Mouse (Mus musculus) ES-E14 (cell line): ENCODE measurements around the gene Nfasc. TPM values are rescaled to one million over a fixed set of nuclear protein-coding genes. Genes with fewer than 3 reads are reported as not detected.
A peak's percentile ranks its signal among the peaks of the same experiment; 100 is the strongest.

Experiments
- DNase-seq: peaks from one replicate; pipeline ENCODE4 v3.0.0-alpha.2; 2013; ENCODE audit warnings: low read depth, low spot score
- H3K27ac ChIP-seq: 2 replicates; pipeline ENCODE4 v1.5.1; 2012; ENCODE audit warnings: low read depth, mild to moderate bottlenecking, low read length, moderate library complexity, mixed read lengths; ENCODE audit not compliant: poor library complexity, insufficient read depth, severe bottlenecking
- H3K36me3 ChIP-seq: 2 replicates; pipeline ENCODE4 v1.6.1; 2012; ENCODE audit warnings: mild to moderate bottlenecking, low read length, moderate library complexity, mixed read lengths; ENCODE audit not compliant: control insufficient read depth, poor library complexity, insufficient read depth, severe bottlenecking
- H3K4me1 ChIP-seq, 2 experiments: fragments of 150-350 bp in 1 of 2; sonication (generic) in 1 of 2; 2 replicates each; pipeline ENCODE4 v1.6.1; 2012; ENCODE audit warnings: low read length in 2 of 2, mild to moderate bottlenecking in 1 of 2, mixed read lengths in 1 of 2; ENCODE audit not compliant: control insufficient read depth in 2 of 2, insufficient read depth in 2 of 2, poor library complexity in 1 of 2
- H3K4me3 ChIP-seq, 2 experiments: fragments of 150-350 bp in 1 of 2; sonication (generic) in 1 of 2; 2 replicates each; pipeline ENCODE4 v1.5.1; 2012; ENCODE audit warnings: low read length in 2 of 2, low read depth in 1 of 2, mild to moderate bottlenecking in 1 of 2, mixed read lengths in 1 of 2; ENCODE audit not compliant: insufficient read depth in 1 of 2, poor library complexity in 1 of 2, severe bottlenecking in 1 of 2
- H3K9ac ChIP-seq: 2 replicates; pipeline ENCODE4 v1.6.1; 2012; ENCODE audit warnings: low read depth, mild to moderate bottlenecking, low read length, mixed read lengths; ENCODE audit not compliant: poor library complexity, insufficient read depth, severe bottlenecking
- H3K9me3 ChIP-seq: fragments of 150-350 bp; sonication (generic); 2 replicates; pipeline ENCODE4 v1.6.1; 2012; ENCODE audit warnings: low read depth, mild to moderate bottlenecking, low read length; ENCODE audit not compliant: control insufficient read depth, insufficient read depth
- CHD2 ChIP-seq: IDR thresholded peaks from 2 replicates; pipeline ENCODE4 v1.6.1; 2014; ENCODE audit warnings: mild to moderate bottlenecking, low read depth, low read length, inconsistent platforms
- HCFC1 ChIP-seq: IDR thresholded peaks from 2 replicates; pipeline ENCODE4 v1.6.1; 2012; ENCODE audit warnings: low read length, inconsistent platforms, borderline replicate concordance; ENCODE audit not compliant: insufficient read depth
- MAFK ChIP-seq: IDR thresholded peaks from 2 replicates; pipeline ENCODE4 v1.6.1; 2014; ENCODE audit warnings: mild to moderate bottlenecking, low read depth, low read length, inconsistent platforms; ENCODE audit not compliant: insufficient read depth
- ZC3H11A ChIP-seq: IDR thresholded peaks from 2 replicates; pipeline ENCODE4 v1.6.1; 2012; ENCODE audit warnings: low read depth, mild to moderate bottlenecking, inconsistent platforms, low read length, borderline replicate concordance
- ZNF384 ChIP-seq: IDR thresholded peaks from 2 replicates; pipeline ENCODE4 v1.6.1; 2012; ENCODE audit warnings: low read depth, low read length, inconsistent platforms
- in situ Hi-C, 2 experiments: fragments of 600-800 bp; cut with MboI; formaldehyde crosslinking; loops; one replicate each; pipeline ENCODE4 v1.15.1; 2025; ENCODE audit warnings: low sequenced_read_pairs in 2 of 2, inconsistent platforms in 1 of 2; ENCODE audit not compliant: unreplicated experiment in 2 of 2
- total RNA-seq: library from RNA; depleted of rRNA; stranded (reverse); fragments of 300-350 nt; gene quantifications from 2 replicates; pipeline ENCODE4 v1.2.3, GENCODE M21; 2012

Nfasc gene
- total RNA-seq, 1 experiment = 8.9 TPM

DNA sequence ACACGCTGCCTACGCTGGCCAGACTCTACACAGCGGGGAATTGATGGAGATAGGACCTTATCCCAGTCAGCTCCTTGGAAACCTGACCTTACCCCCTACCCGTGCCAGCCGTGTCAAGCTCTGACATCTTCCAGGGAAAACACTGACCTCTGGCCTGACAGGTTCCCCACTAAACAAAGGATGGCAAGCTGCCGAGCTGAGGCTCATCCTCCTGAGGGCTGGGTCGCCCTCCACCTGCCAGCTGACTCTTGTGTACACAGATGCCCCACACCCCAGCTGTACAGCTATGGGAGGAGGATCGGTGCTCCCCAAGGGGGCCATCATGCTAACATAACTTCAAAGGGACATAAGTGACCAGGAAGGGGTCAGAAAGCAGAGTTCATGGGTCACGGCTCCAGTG lies 47.6 kb downstream of the Nfasc start:
- in situ Hi-C loops = no loop called here
- Histone ChIP-seq H3K4me3 (no peak overlapping the region), H3K9ac (no peak overlapping the region), H3K4me1 (no peaks in the 10 kb centered on the region), H3K9me3 (no peaks in the 10 kb centered on the region), H3K36me3 (no peaks in the 10 kb centered on the region), H3K27ac (no peak overlapping the region)
- DNase-seq = no peak
- TF ChIP-seq CHD2 (no peak), ZNF384 (no peak), ZC3H11A (no peak), HCFC1 (no peak), MAFK (no peak)

DNA sequence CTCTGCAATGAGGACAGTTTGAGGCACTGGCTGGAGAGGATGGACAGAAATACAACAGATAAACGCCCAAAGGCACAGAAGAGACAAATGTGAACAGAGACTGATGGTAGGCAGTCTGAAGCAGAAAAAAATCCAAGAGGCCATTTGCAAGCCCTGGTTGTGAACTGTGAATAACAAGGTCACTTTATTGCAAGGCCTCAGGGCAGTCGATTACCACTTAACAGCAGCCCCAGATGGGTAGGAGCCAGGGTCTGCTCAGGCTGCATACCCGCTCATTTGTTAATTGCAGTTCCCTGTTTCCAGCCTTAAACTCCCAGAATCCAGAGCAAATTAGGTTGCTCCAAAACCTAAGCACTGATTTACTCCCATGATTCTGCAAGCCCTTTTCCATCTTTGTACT lies 52.4 kb downstream of the Nfasc start:
- DNase-seq = no peak
- in situ Hi-C loops = no loop called here
- H3K9ac ChIP-seq = no peak overlapping the region
- H3K4me1 ChIP-seq = no peaks in the 10 kb centered on the region
- H3K36me3 ChIP-seq = no peaks in the 10 kb centered on the region
- no peak overlapping the region for H3K27ac ChIP-seq
- TF ChIP-seq CHD2 = no peak
- TF ChIP-seq ZNF384 = no peak
- TF ChIP-seq HCFC1 = no peak
- TF ChIP-seq MAFK = no peak
- no peak for TF ChIP-seq ZC3H11A
- H3K4me3 ChIP-seq = no peak overlapping the region
- no peaks in the 10 kb centered on the region for H3K9me3 ChIP-seq

GRCm38 (mm10) chr1:132678935-132679334 lies 62.7 kb downstream of the Nfasc start:
- Histone ChIP-seq H3K9me3 (no peaks in the 10 kb centered on the region), H3K27ac (no peak overlapping the region), H3K36me3 (no peaks in the 10 kb centered on the region), H3K4me1 (no peaks in the 10 kb centered on the region; a peak in 1 of 4 replicates), H3K4me3 (no peak overlapping the region), H3K9ac (no peak overlapping the region)
- DNase-seq = no peak
- TF ChIP-seq ZC3H11A (no peak), HCFC1 (no peak), MAFK (no peak), ZNF384 (no peak), CHD2 (no peak)
- in situ Hi-C loops = no loop called here

- DNase-seq = peak; percentile 54
- no peaks in the 10 kb centered on the region; a peak in 1 of 4 replicates for H3K4me1 ChIP-seq
- no peak overlapping the region for H3K9ac ChIP-seq
- no peak overlapping the region for H3K27ac ChIP-seq
- TF ChIP-seq MAFK (no peak), ZC3H11A (no peak)
- H3K36me3 ChIP-seq = no peaks in the 10 kb centered on the region
- in situ Hi-C loops = no loop called here
- no peaks in the 10 kb centered on the region for H3K9me3 ChIP-seq
- no peak overlapping the region for H3K4me3 ChIP-seq
These were observed 63.5 kb downstream of the Nfasc start for GRCm38 (mm10) chr1:132678076-132678475.

- DNase-seq = no peak
- no peaks in the 10 kb centered on the region for H3K36me3 ChIP-seq
- in situ Hi-C loops = no loop called here
- peaks cover 0 to 2% of the 10 kb centered on the region in 2 experiments; a peak in 1 of 4 replicates for H3K4me1 ChIP-seq
- no peak overlapping the region for H3K27ac ChIP-seq
- no peak overlapping the region for H3K4me3 ChIP-seq
- no peak overlapping the region for H3K9ac ChIP-seq
- H3K9me3 ChIP-seq = no peaks in the 10 kb centered on the region
- TF ChIP-seq CHD2 (no peak), ZNF384 (no peak), HCFC1 (no peak), ZC3H11A (no peak)
These were observed 68.9 kb downstream of the Nfasc start for GRCm38 (mm10) chr1:132672704-132673103.
